Mouse (Mus musculus) v-Abl transformed pro-B cells (cell line): ENCODE results near the gene Tmem131l.

ENCODE experiments used
- in situ Hi-C, 2 experiments: fragments of 400-800 bp; cut with MboI; formaldehyde crosslinking; loops; one replicate each; pipeline ENCODE4 v1.15.1; 2025; ENCODE audit not compliant: unreplicated experiment in 2 of 2

Tmem131l gene

GRCm38 (mm10) chr3:83946848-83947247 is 93.1 kb downstream of the Tmem131l start:
- in situ Hi-C loops = loop anchor here in 1 of 2 experiments (10.0 kb wide), 1 partner anchor 358 kb away; the partner anchor contains the start of gene Trim2

- in situ Hi-C loops = loop anchor here (5.0 to 10.0 kb wide), 3 partner anchors 36 to 361 kb away; partner anchors contain the start of genes Mnd1 (in 1 of the 2) and Trim2 (in 1 of the 2)
Measured at GRCm38 (mm10) chr3:83943691-83944090, 96.3 kb downstream of the Tmem131l start.

GRCm38 (mm10) chr3:83943212-83943611 is 96.8 kb downstream of the Tmem131l start:
- in situ Hi-C loops = loop anchor here (5.0 to 10.0 kb wide), 3 partner anchors 36 to 362 kb away; partner anchors contain the start of genes Mnd1 (in 1 of the 2) and Trim2 (in 1 of the 2)

- in situ Hi-C loops = loop anchor here (5.0 to 10.0 kb wide), 3 partner anchors 35 to 363 kb away; partner anchors contain the start of genes Mnd1 (in 1 of the 2) and Trim2 (in 1 of the 2)
Measured at GRCm38 (mm10) chr3:83941921-83942320, 98.1 kb downstream of the Tmem131l start.

- in situ Hi-C loops = loop anchor here in 1 of 2 experiments (10.0 kb wide), 1 partner anchor 86 kb away; no protein-coding TSS in a partner anchor
Measured at GRCm38 (mm10) chr3:83938871-83939270, 101.1 kb downstream of the Tmem131l start.

GRCm38 (mm10) chr3:83934514-83934913 is 105.5 kb downstream of the Tmem131l start:
- in situ Hi-C loops = loop anchor here in 1 of 2 experiments (5.0 to 10.0 kb wide), 2 partner anchors 90 to 228 kb away; no protein-coding TSS in a partner anchor

GRCm38 (mm10) chr3:83915768-83916496 is 124.0 kb downstream of the Tmem131l start:
- in situ Hi-C loops = loop anchor here in 1 of 2 experiments (5.0 kb wide), 1 partner anchor 396 kb away; no protein-coding TSS in a partner anchor

- in situ Hi-C loops = loop anchor here in 1 of 2 experiments (5.0 kb wide), 1 partner anchor 397 kb away; no protein-coding TSS in a partner anchor
Measured at GRCm38 (mm10) chr3:83915102-83915501, 124.9 kb downstream of the Tmem131l start.

- in situ Hi-C loops = no loop called here
Measured at GRCm38 (mm10) chr3:83910707-83911106, 129.3 kb downstream of the Tmem131l start.

GRCm38 (mm10) chr3:83906185-83906584 is 133.8 kb downstream of the Tmem131l start:
- in situ Hi-C loops = loop anchor here (5.0 kb wide), 2 partner anchors 36 to 104 kb away; no protein-coding TSS in a partner anchor

- in situ Hi-C loops = loop anchor here (5.0 kb wide), 2 partner anchors 37 to 103 kb away; no protein-coding TSS in a partner anchor
Measured at GRCm38 (mm10) chr3:83905161-83905560, 134.8 kb downstream of the Tmem131l start.

GRCm38 (mm10) chr3:83904176-83904958 is 135.6 kb downstream of the Tmem131l start:
- in situ Hi-C loops = no loop called here

GRCm38 (mm10) chr3:83902943-83903342 is 137.0 kb downstream of the Tmem131l start:
- in situ Hi-C loops = no loop called here

- in situ Hi-C loops = no loop called here
Measured at GRCm38 (mm10) chr3:83902459-83902858, 137.5 kb downstream of the Tmem131l start.

GRCm38 (mm10) chr3:83900756-83901373 is 139.1 kb downstream of the Tmem131l start:
- in situ Hi-C loops = no loop called here

- in situ Hi-C loops = no loop called here
Measured at GRCm38 (mm10) chr3:83899556-83899955, 140.4 kb downstream of the Tmem131l start.

GRCm38 (mm10) chr3:83898246-83898645 is 141.7 kb downstream of the Tmem131l start:
- in situ Hi-C loops = no loop called here

- in situ Hi-C loops = no loop called here
Measured at GRCm38 (mm10) chr3:83895811-83896210, 144.2 kb downstream of the Tmem131l start.

- in situ Hi-C loops = no loop called here
Measured at GRCm38 (mm10) chr3:83895111-83895510, 144.9 kb downstream of the Tmem131l start.

GRCm38 (mm10) chr3:83885163-83885562 is 154.8 kb downstream of the Tmem131l start:
- in situ Hi-C loops = no loop called here
